Mouse (Mus musculus) hindbrain, embryonic 10.5 days (tissue): ENCODE measurements around the gene Fn3krp. TPM values are rescaled to one million over a fixed set of nuclear protein-coding genes. Genes with fewer than 3 reads are reported as not detected.
A peak's percentile ranks its signal among the peaks of the same experiment; 100 is the strongest.

Source experiments
- DNase-seq: peaks from one replicate; pipeline ENCODE4 v3.0.0-alpha.2; 2017; ENCODE audit warnings: low spot score
- H3K27ac ChIP-seq: fragments of 300-500 bp; sonication (generic); 2 replicates; pipeline ENCODE4 v1.5.1; 2016; ENCODE audit warnings: mild to moderate bottlenecking, moderate library complexity
- H3K27me3 ChIP-seq: fragments of 300-500 bp; sonication (generic); 2 replicates; pipeline ENCODE4 v1.6.1; 2016; ENCODE audit warnings: mild to moderate bottlenecking; ENCODE audit not compliant: poor library complexity, insufficient read depth, severe bottlenecking
- H3K36me3 ChIP-seq: fragments of 300-500 bp; sonication (generic); 2 replicates; pipeline ENCODE4 v1.6.1; 2016; ENCODE audit warnings: mild to moderate bottlenecking, moderate library complexity
- H3K4me1 ChIP-seq: fragments of 300-500 bp; sonication (generic); replicated peaks from 2 replicates; pipeline ENCODE4 v1.6.1; 2016; ENCODE audit warnings: mild to moderate bottlenecking
- H3K4me3 ChIP-seq: fragments of 300-500 bp; sonication (generic); 2 replicates; pipeline ENCODE4 v1.5.1; 2016; ENCODE audit warnings: mild to moderate bottlenecking, moderate library complexity
- H3K9me3 ChIP-seq: fragments of 300-500 bp; sonication (generic); 2 replicates; pipeline ENCODE4 v1.6.1; 2016; ENCODE audit warnings: mild to moderate bottlenecking, moderate library complexity
- WGBS: fragments of 180-500 bp; shearing (Covaris S2); methylation state at CpG from one replicate; pipeline ENCODE4 v1.1.7; 2016; 5-methylcytosine and 5-hydroxymethylcytosine counted together
- polyA plus RNA-seq: library from polyadenylated mRNA; unstranded; fragments of >200 nt; fragmentation: Nextera tagmentation; extraction: Ambion mirVana; gene quantifications from 2 replicates; pipeline ENCODE4 v1.2.1, GENCODE M21; 2016

Gene Fn3krp
- polyA plus RNA-seq, 1 experiment from 2014 or later: 7.6 TPM

DNA sequence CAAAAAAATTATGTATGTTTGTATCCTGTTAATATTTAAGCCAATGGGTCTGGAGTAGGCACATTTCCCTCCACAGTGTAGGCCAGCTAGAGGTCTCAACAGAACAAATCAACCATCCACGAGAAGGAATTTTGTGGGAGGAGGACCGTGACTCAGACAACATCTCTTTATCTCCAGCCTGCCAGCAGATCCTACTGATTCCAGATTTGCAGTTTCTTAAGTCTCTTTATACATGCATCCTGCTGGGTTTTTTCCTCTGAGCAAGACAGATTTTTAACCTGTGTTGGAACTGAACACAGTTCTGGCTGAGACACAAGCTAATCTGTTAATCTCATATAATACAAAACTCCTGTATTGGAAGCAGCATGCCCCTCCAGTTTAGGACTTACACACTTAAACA, 2.3 kb upstream of the Fn3krp start:
- H3K4me3 ChIP-seq: no peak overlapping the region
- H3K36me3 ChIP-seq: no peaks in the 10 kb centered on the region
- no peak overlapping the region for H3K27ac ChIP-seq
- WGBS: 74% methylated on average over 2 of the region's 2 CpGs
- peaks cover 18% of the 10 kb centered on the region for H3K4me1 ChIP-seq
- H3K9me3 ChIP-seq: no peaks in the 10 kb centered on the region
- DNase-seq: no peak
- no peaks in the 10 kb centered on the region for H3K27me3 ChIP-seq

DNA sequence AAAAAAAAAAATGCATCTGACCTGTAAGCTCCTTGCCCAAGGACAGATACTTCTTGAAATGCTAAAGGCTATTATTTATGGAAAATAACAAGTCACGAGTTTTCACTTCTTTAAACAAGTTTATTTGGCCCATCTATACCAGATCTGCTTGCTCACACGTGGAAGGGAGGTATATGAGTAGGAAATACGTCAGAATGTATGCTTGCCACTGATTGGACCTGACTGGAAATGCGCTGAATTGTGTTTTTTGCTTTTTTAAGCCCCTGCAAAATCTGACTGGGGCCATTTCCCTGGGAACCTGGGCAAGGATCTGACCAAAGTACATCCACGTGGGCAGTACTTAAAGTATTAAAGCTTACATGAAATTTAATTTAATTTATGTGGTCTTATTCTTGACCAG, 822 bp upstream of the Fn3krp start:
- no peak overlapping the region for H3K27ac ChIP-seq
- WGBS: 58% methylated on average over 5 of the region's 5 CpGs
- no peak for DNase-seq
- no peaks in the 10 kb centered on the region for H3K36me3 ChIP-seq
- H3K4me1 ChIP-seq: peaks cover 18% of the 10 kb centered on the region
- no peaks in the 10 kb centered on the region for H3K27me3 ChIP-seq
- H3K9me3 ChIP-seq: no peaks in the 10 kb centered on the region
- peak overlapping the region; percentile 74 for H3K4me3 ChIP-seq

DNA sequence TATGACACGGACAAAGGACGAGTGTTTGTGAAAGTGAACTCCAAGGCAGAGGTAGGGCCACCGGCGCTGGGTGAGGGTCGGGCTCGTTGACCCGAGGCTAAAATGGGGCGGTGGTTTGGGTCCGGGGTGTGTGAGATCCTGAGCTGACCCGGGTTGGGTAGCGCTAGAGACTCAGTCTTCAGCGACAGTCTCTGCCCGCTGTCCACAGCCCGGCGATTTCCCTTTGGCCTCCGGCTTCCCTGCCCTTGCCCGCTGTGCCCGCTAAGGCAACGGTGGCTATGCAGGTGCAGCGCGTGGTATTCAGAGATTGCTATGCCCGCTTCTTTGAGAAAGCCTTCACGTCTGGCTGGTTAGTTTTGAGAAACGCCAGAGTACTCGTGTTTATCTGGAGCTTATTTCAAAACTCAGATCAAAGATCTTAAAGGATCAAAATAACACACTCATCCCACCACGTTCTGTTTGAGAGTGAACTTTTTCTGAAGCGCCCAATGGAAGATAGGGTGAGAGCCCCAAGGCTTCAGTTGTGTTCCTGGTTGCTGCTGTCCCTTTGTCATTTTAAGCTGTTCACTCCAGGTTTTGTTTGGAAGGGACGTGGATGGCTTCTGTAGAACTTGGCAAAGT, 462 bp downstream of the Fn3krp start:
- Histone ChIP-seq H3K4me1 (peaks cover 18% of the 10 kb centered on the region), H3K27me3 (no peaks in the 10 kb centered on the region), H3K36me3 (no peaks in the 10 kb centered on the region), H3K9me3 (no peaks in the 10 kb centered on the region), H3K4me3 (peak overlapping the region; percentile 74), H3K27ac (peak overlapping the region; percentile 85)
- DNase-seq: no peak
- WGBS: 1% methylated on average over 28 of the region's 28 CpGs

DNA sequence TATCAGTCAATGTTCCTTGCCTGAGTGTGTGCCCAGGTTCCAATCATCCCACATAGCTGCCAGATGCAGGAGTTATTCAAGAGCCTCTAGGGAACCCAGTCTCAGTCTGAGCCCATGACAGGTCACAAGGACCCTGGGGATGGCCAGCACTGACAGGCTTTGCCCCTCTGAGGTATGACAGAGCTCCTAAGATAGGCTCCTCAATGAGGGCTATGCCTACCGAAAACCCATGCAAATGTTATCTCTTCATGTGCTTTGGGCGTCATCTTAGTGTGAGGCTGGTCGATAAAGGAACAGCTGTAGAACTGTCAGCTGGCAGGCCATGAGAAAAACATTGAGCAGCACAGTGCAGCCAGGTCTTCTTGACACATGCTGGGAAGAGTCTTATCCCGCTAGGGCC, 12.2 kb downstream of the Fn3krp start:
- Histone ChIP-seq H3K27me3 (peaks cover 17% of the 10 kb centered on the region), H3K27ac (no peak overlapping the region), H3K9me3 (no peaks in the 10 kb centered on the region), H3K36me3 (peaks cover 22% of the 10 kb centered on the region), H3K4me1 (peaks cover 17% of the 10 kb centered on the region), H3K4me3 (no peak overlapping the region)
- WGBS: 82% methylated on average over 4 of the region's 4 CpGs
- DNase-seq: no peak

DNA sequence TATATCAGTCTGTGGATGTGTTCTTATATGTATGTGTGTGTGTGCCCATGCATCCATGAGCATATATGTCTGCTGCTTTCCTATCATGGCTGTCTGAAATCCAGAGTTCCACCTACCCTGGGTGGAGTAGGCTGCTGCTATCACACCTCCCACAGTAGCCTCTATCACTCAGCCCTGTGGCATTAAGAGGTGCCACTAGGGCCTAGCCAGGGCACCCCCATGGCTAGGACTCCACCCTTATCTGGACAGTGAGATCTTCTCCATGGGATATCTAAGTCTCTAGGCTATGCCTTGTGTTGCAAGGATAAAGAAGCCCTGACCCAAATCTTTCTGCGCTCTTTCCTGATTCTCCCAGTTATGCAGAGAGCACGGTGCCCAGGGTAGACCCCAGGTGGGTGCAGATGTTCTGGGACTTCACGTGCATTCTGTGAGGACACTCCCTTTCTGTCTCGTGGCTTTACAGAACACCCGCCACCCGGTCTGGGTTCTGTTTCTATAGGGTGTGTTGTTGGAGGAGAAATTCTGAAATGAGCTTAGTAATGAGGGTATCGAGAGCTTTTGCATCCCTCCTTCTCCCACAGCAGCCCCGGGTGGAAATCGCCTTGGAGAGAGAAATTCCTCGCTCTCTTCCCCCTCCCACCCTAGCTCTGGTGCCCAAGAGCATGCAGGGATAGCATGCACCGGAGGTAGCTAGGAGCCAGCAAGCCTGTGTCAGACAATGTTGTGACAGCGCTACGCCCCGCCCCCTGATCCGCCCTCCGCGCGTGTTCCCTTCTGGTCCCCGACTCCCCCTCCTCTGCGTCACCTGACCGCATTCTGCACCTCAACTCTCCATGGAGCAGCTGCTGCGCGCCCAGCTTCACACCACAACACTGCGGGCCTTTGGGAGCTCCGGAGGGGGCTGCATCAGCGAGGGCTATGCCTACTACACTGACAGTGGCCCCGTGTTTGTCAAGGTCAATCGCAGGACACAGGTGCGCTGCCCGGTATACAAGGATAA, 13.3 kb downstream of the Fn3krp start, which contains the start of gene Fn3k:
Fn3k (plus strand) TSS at position 758 of the 1,000 bp plus-strand sequence.
- Histone ChIP-seq H3K27ac (0 out of 2 replicates have a peak within 1 kb of the TSS, but pooled peaks have one; percentile 24), H3K9me3 (no peaks in the 10 kb centered on the region), H3K27me3 (peaks cover 17% of the 10 kb centered on the region), H3K36me3 (peaks cover 11% of the 10 kb centered on the region), H3K4me3 (peak within 1 kb of the TSS; percentile 56), H3K4me1 (peaks cover 28% of the 10 kb centered on the region)
- DNase-seq: peak; percentile 75
- WGBS: 9% methylated on average over 30 of the region's 30 CpGs

DNA sequence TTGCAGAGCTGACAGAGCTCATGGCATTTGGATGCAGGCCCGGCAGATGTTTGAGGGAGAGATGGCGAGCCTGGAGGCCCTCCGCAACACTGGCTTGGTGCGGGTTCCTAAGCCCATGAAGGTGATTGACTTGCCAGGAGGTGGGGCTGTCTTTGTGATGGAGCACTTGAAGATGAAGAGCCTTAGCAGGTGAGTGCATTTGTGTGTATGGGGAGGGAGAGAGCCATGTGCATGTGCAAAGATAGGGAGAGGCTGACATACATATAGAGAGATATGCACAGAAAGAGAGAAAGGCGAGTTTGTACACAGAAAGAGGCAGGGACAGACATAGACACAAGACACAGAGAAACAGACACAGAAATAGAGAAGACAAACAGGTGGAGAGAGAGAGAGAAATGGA, 16.0 kb downstream of the Fn3krp start:
- WGBS: 76% methylated on average over 5 of the region's 5 CpGs
- Histone ChIP-seq H3K36me3 (no peaks in the 10 kb centered on the region), H3K4me1 (peaks cover 36% of the 10 kb centered on the region), H3K27ac (no peak overlapping the region), H3K4me3 (no peak overlapping the region), H3K27me3 (peaks cover 17% of the 10 kb centered on the region), H3K9me3 (no peaks in the 10 kb centered on the region)
- no peak for DNase-seq

DNA sequence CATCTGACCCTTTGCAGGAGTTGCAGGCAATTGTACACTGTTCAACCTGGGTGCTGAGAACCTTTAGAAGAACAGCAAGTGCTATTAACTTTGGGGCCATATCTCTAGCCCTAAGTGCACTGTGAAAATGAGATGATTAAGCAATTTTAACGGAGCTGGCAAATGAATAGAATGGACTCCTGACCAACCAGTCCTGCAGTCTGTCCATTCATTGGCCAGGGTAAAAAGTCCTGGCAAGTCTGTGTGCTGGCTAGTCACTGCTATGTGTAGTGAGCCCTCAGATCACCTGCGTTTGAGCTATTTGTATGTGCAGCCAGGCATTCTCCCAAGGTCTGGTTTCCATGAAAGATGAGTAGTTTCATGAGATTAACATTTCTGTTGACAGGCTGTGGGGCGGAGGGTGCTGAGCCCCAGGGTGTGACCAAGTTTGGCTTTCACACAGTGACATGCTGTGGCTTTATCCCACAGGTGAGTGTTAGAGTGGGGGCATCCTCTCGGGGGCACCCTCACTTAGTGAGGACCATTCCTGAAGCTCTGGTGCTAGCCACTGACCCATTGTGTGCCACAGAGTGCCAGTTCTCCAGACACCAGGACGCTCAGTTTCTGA, 18.6 kb downstream of the Fn3krp start:
- H3K36me3 ChIP-seq: no peaks in the 10 kb centered on the region
- H3K27ac ChIP-seq: peak overlapping the region; percentile 75
- 68% methylated on average over 5 of the region's 5 CpGs for WGBS
- H3K4me1 ChIP-seq: peaks cover 24% of the 10 kb centered on the region
- peaks cover 17% of the 10 kb centered on the region for H3K27me3 ChIP-seq
- H3K9me3 ChIP-seq: no peaks in the 10 kb centered on the region
- peak overlapping the region; percentile 14 for H3K4me3 ChIP-seq
- no peak for DNase-seq

DNA sequence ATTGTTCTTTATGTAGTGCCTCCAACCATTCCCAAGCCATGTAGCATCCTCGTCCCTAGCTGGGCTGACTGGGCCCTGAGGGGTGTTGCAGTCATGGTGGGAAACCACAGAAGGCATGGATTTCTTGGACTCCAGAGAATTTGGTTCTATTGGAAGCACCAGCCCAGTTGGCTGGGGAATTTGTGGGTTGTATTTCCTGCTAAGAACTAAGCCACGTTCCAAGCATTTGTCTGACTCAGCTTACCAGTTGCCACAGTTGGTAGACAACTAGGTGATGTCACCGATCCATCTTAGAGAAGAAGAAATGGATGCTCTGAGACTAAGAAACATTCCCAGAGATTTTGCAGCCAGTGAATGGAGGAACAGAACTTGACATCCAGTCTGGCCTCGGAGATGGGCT, 20.5 kb downstream of the Fn3krp start:
- no peak overlapping the region for H3K27ac ChIP-seq
- H3K4me3 ChIP-seq: no peak overlapping the region
- H3K9me3 ChIP-seq: no peaks in the 10 kb centered on the region
- WGBS: 89% methylated on average over 4 of the region's 4 CpGs
- 0 out of 2 replicates have a peak, but pooled peaks cover 5% of the 10 kb centered on the region for H3K27me3 ChIP-seq
- DNase-seq: no peak
- H3K4me1 ChIP-seq: peaks cover 19% of the 10 kb centered on the region
- H3K36me3 ChIP-seq: no peaks in the 10 kb centered on the region

DNA sequence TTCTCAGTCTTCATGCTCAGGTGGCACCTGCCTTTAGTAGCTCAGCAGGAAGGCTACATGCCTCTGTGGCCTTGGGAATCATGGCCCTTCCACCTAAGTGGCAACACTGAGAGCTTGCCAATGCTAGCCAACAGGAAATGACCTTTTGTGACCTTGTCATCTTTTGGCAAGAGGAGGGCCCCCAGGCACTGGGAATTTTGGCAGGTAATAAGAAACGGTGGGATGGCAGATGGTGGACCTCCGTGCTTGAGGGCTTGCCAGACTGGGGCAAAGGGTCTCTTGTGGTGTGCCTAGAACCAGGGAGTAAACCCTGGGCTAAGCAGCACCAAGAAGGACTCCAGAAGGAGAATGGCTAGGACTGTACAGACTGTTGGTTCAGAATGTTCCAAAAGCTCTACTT, 20.9 kb downstream of the Fn3krp start:
- Histone ChIP-seq H3K4me3 (no peak overlapping the region), H3K36me3 (no peaks in the 10 kb centered on the region), H3K4me1 (peaks cover 19% of the 10 kb centered on the region), H3K27me3 (0 out of 2 replicates have a peak, but pooled peaks cover 1% of the 10 kb centered on the region), H3K9me3 (no peaks in the 10 kb centered on the region), H3K27ac (no peak overlapping the region)
- no peak for DNase-seq
- 78% methylated on average over 2 of the region's 2 CpGs for WGBS

DNA sequence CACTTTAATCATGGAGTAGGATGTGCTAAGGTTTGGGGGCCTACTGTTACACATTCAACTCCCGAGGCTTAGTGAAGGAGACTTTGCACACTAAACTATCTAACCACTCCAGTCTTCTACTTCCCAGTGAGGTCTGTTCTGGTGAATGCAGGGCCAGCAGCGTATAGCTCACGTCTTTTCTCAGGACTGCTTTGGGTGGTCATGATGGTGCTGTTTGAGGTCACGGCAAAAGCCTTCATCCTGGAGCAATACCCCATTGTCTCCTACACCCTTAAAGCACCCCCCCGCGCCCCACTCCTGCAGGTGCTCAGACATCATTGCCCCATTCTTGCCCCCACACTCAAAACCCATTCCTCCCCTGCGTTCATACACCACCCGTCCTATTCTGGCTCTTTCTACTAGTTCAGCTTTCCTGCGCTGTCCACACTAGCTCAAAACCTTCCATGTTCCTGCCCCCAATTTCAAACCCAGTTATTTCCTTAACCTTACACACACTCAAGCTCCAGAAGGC, 30.1 kb downstream of the Fn3krp start:
- H3K4me1 ChIP-seq: peaks cover 22% of the 10 kb centered on the region
- peak overlapping the region; percentile 85 for H3K4me3 ChIP-seq
- H3K9me3 ChIP-seq: no peaks in the 10 kb centered on the region
- no peak for DNase-seq
- peaks cover 6% of the 10 kb centered on the region; the same call in 1 of the 2 replicates for H3K27me3 ChIP-seq
- H3K27ac ChIP-seq: peak overlapping the region; percentile 88
- peaks cover 21% of the 10 kb centered on the region for H3K36me3 ChIP-seq
- WGBS: 25% methylated on average over 9 of the region's 9 CpGs

DNA sequence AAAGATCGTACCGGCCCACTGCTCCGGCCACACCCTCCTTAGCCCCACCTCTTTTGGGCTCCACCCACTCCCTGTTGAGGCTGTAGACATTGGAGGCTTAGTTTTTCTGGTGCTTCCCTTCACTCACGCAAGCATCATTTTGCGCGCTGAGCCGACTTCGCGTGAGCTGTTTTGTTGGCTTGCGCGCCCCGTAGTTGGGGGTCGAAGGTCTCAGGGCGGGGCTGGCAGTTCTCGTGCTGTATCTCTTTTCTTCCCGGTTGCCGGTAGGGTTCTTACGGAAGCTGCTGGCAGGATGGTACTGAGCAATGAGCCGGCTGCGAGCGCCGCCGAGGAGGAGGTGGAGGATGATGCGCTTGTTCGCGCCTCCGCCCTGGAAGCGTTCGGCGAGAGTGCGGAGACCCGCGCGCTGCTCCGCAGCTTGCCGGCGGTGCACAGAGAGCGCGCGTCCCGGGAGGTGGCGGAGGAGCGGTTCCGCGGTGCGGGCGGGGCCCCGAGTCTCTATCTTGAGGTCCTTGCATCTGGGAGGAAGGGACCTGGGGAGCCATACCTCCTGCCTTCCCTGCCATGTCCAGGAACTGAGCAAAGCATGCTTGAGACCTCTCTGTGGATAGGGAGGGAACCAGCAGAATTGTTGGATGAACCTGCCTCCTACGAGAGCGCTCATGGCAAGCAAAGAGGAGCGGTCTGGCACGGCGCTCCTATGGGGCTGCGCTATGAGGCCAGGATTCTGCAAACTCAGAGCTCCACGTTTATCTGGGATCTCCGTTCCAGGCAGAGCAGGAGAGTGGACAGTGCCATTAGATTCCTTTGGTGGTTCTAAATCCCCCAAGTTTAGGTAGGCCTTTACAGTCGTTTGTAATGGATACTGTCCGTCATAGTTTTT, 30.8 kb downstream of the Fn3krp start, which contains the start of gene Tbcd:
Tbcd (plus strand) TSS at position 197 of the 883 bp plus-strand sequence.
- Histone ChIP-seq H3K27ac (peak within 1 kb of the TSS; percentile 88), H3K36me3 (peaks cover 28% of the 10 kb centered on the region), H3K27me3 (peaks cover 6% of the 10 kb centered on the region; the same call in 1 of the 2 replicates), H3K9me3 (no peaks in the 10 kb centered on the region), H3K4me1 (peaks cover 22% of the 10 kb centered on the region), H3K4me3 (peak within 1 kb of the TSS; percentile 85)
- WGBS: under 1% methylated on average over 58 of the region's 58 CpGs
- DNase-seq: peak; percentile 96

DNA sequence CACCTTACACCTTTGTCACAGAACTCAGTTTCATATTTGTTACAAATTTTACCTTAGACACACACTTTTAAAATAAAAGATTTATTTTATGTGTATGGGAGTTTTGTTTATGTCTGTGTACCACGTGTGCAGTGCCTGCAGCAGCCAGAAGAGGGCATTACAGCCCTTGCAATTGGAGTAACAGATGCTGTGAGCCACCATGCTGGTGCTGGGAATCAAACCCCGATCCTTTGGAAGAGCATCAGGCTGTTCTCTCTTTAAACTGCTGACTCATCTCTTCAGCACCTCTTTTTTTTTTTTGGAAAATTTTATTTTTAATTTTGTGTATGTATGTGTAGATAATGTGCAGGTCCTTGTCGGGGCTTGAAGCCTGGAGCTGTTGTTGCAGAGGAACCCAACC, 36.7 kb downstream of the Fn3krp start:
- 88% methylated on average over 3 of the region's 3 CpGs for WGBS
- Histone ChIP-seq H3K4me3 (no peak overlapping the region), H3K27me3 (no peaks in the 10 kb centered on the region), H3K36me3 (peaks cover 86% of the 10 kb centered on the region), H3K4me1 (peaks cover 6% of the 10 kb centered on the region), H3K9me3 (no peaks in the 10 kb centered on the region), H3K27ac (no peak overlapping the region)
- DNase-seq: no peak
